Mouse (Mus musculus) erythroblast, embryonic 14.5 days (primary cell): ENCODE results near the gene Fam187b.

Experiments
- GATA1 ChIP-seq: IDR thresholded peaks from 2 replicates; pipeline ENCODE4 v1.6.1; 2012; ENCODE audit warnings: low read length, inconsistent platforms, mixed read lengths
- TAL1 ChIP-seq: IDR thresholded peaks from 3 replicates; pipeline ENCODE4 v1.6.1; 2012; ENCODE audit warnings: low read length, inconsistent platforms, mixed read lengths

- TF ChIP-seq TAL1, result no peak
- TF ChIP-seq GATA1, result no peak
These were observed 49.5 kb upstream of the Fam187b start for GRCm38 (mm10) chr7:30924071-30924470.
